Mouse (Mus musculus): Measurements from ENCODE around the gene Tsen2.

Gene Tsen2

GRCm38 (mm10) chr6:115544442-115544970, at the start of gene Tsen2:
Gene Tsen2, plus strand, starts transcription at chr6:115544664.
- CTCF ChIA-PET: no interaction called here

GRCm38 (mm10) chr6:115499540-115499939, 44.9 kb upstream of the Tsen2 start:
- CTCF ChIA-PET: no interaction called here

- CTCF ChIA-PET: no interaction called here
Observed at GRCm38 (mm10) chr6:115500234-115500633, 44.2 kb upstream of the Tsen2 start.

- CTCF ChIA-PET: interaction anchor here (0.7 kb wide), 1 partner anchor 354 kb away, joined by 5 read pairs; no protein-coding TSS in a partner anchor
Observed at GRCm38 (mm10) chr6:115501131-115501530, 43.3 kb upstream of the Tsen2 start.

GRCm38 (mm10) chr6:115503038-115503437, 41.4 kb upstream of the Tsen2 start:
- CTCF ChIA-PET: no interaction called here

GRCm38 (mm10) chr6:115503549-115504159, 40.8 kb upstream of the Tsen2 start:
- CTCF ChIA-PET: no interaction called here

GRCm38 (mm10) chr6:115504160-115504558, 40.3 kb upstream of the Tsen2 start:
- CTCF ChIA-PET: no interaction called here

GRCm38 (mm10) chr6:115504915-115505314, 39.5 kb upstream of the Tsen2 start:
- CTCF ChIA-PET: no interaction called here

- CTCF ChIA-PET: interaction anchor here (0.6 kb wide), 1 partner anchor 628 kb away, joined by 3 read pairs; no protein-coding TSS in a partner anchor
Observed at GRCm38 (mm10) chr6:115506425-115506824, 38.0 kb upstream of the Tsen2 start.

GRCm38 (mm10) chr6:115511447-115511846, 33.0 kb upstream of the Tsen2 start:
- CTCF ChIA-PET: no interaction called here

GRCm38 (mm10) chr6:115513207-115513606, 31.3 kb upstream of the Tsen2 start:
- CTCF ChIA-PET: no interaction called here

GRCm38 (mm10) chr6:115517904-115518303, 26.6 kb upstream of the Tsen2 start:
- CTCF ChIA-PET: interaction anchor here (0.6 kb wide), 1 partner anchor 18 kb away, joined by 4 read pairs; no protein-coding TSS in a partner anchor

GRCm38 (mm10) chr6:115518352-115518751, 26.1 kb upstream of the Tsen2 start:
- CTCF ChIA-PET: no interaction called here

- CTCF ChIA-PET: no interaction called here
Observed at GRCm38 (mm10) chr6:115519275-115519699, 25.2 kb upstream of the Tsen2 start.

GRCm38 (mm10) chr6:115521923-115522322, 22.5 kb upstream of the Tsen2 start:
- CTCF ChIA-PET: no interaction called here

GRCm38 (mm10) chr6:115522691-115523146, 21.7 kb upstream of the Tsen2 start:
- CTCF ChIA-PET: no interaction called here

- CTCF ChIA-PET: no interaction called here
Observed at GRCm38 (mm10) chr6:115523201-115523600, 21.3 kb upstream of the Tsen2 start.

- CTCF ChIA-PET: no interaction called here
Observed at GRCm38 (mm10) chr6:115524449-115524990, 19.9 kb upstream of the Tsen2 start.

- CTCF ChIA-PET: no interaction called here
Observed at GRCm38 (mm10) chr6:115527418-115527817, 17.0 kb upstream of the Tsen2 start.

- CTCF ChIA-PET: no interaction called here
Observed at GRCm38 (mm10) chr6:115528372-115528771, 16.1 kb upstream of the Tsen2 start.

- CTCF ChIA-PET: no interaction called here
Observed at GRCm38 (mm10) chr6:115534617-115535016, 9.8 kb upstream of the Tsen2 start.

- CTCF ChIA-PET: interaction anchor here (0.7 kb wide), 1 partner anchor 19 kb away, joined by 4 read pairs; no protein-coding TSS in a partner anchor
Observed at GRCm38 (mm10) chr6:115536169-115536568, 8.3 kb upstream of the Tsen2 start.

All from spleen, embryonic (tissue).